Mouse (Mus musculus) hindbrain, embryonic 11.5 days (tissue): ENCODE results near the gene Mrpl57. TPM values are rescaled to one million over a fixed set of nuclear protein-coding genes. Genes with fewer than 3 reads are reported as not detected.
"Not testable (repeated sequence)": the region's sequence is repeated elsewhere in the genome, so short reads cannot be mapped to it uniquely, and the experiment has no call there.

Experiments used
- ATAC-seq: fragments of 200-750 bp; cut with Nextera tagmentation; 2 replicates; pipeline ENCODE4 v1.8.0; 2017; ENCODE audit warnings: mild to moderate bottlenecking, moderate TSS enrichment, moderate library complexity; ENCODE audit not compliant: low FRiP score
- DNase-seq: peaks from one replicate; pipeline ENCODE4 v3.0.0-alpha.2; 2015; ENCODE audit warnings: low spot score
- H3K27ac ChIP-seq: fragments of 300-500 bp; sonication (generic); 2 replicates; pipeline ENCODE4 v1.5.1; 2014; ENCODE audit warnings: mild to moderate bottlenecking, low read depth, low read length
- H3K27me3 ChIP-seq: fragments of 300-500 bp; sonication (generic); 2 replicates; pipeline ENCODE4 v1.6.1; 2014; ENCODE audit warnings: mild to moderate bottlenecking, low read length, moderate library complexity, mixed read lengths; ENCODE audit not compliant: control insufficient read depth, insufficient read depth
- H3K36me3 ChIP-seq: fragments of 300-500 bp; sonication (generic); 2 replicates; pipeline ENCODE4 v1.6.1; 2014; ENCODE audit warnings: mild to moderate bottlenecking, low read length, moderate library complexity, mixed read lengths; ENCODE audit not compliant: control insufficient read depth, insufficient read depth
- H3K4me1 ChIP-seq: fragments of 300-500 bp; sonication (generic); replicated peaks from 2 replicates; pipeline ENCODE4 v1.6.1; 2014; ENCODE audit warnings: low read length, mixed read lengths; ENCODE audit not compliant: control insufficient read depth, insufficient read depth
- H3K4me2 ChIP-seq: fragments of 300-500 bp; sonication (generic); replicated peaks from 2 replicates; pipeline ENCODE4 v1.6.1; 2014; ENCODE audit warnings: mild to moderate bottlenecking, low read depth, low read length
- H3K4me3 ChIP-seq: fragments of 300-500 bp; sonication (generic); 2 replicates; pipeline ENCODE4 v1.5.1; 2014; ENCODE audit warnings: low read depth, low read length
- H3K9ac ChIP-seq: fragments of 300-500 bp; sonication (generic); 2 replicates; pipeline ENCODE4 v1.6.1; 2014; ENCODE audit warnings: low read depth, low read length
- H3K9me3 ChIP-seq: fragments of 300-500 bp; sonication (generic); 2 replicates; pipeline ENCODE4 v1.6.1; 2016; ENCODE audit warnings: low read length; ENCODE audit not compliant: control insufficient read depth
- WGBS: fragments of 180-500 bp; shearing (Covaris S2); extraction: QIAGEN DNeasy Blood & Tissue Kit; methylation state at CpG from one replicate; pipeline ENCODE4 v1.1.7; 2014; 5-methylcytosine and 5-hydroxymethylcytosine counted together
- polyA plus RNA-seq: library from polyadenylated mRNA; unstranded; fragments of >200 nt; fragmentation: Nextera tagmentation; extraction: Ambion mirVana; gene quantifications from 2 replicates; pipeline ENCODE4 v1.2.1, GENCODE M21; 2014

Mrpl57 gene
- polyA plus RNA-seq, 1 experiment from 2014 or later: 131 TPM

- Histone ChIP-seq H3K36me3 (no peaks in the 10 kb centered on the region; the same call in 1 of the 2 replicates), H3K9me3 (no peaks in the 10 kb centered on the region), H3K27ac (no peak overlapping the region), H3K9ac (no peak overlapping the region), H3K4me3 (no peak overlapping the region), H3K27me3 (no peaks in the 10 kb centered on the region), H3K4me2 (no peak overlapping the region), H3K4me1 (no peaks in the 10 kb centered on the region)
- DNase-seq: peak; percentile 43
- 82% methylated on average over 5 of the region's 5 CpGs for WGBS
- no peak for ATAC-seq
Observed at GRCm38 (mm10) chr14:57808558-57808957, 17.5 kb upstream of the Mrpl57 start.

GRCm38 (mm10) chr14:57810886-57811285 is 15.1 kb upstream of the Mrpl57 start:
- H3K9me3 ChIP-seq: no peaks in the 10 kb centered on the region
- 95% methylated on average over 2 of the region's 2 CpGs for WGBS
- H3K4me3 ChIP-seq: no peak overlapping the region
- H3K4me1 ChIP-seq: no peaks in the 10 kb centered on the region
- ATAC-seq (no peak), DNase-seq (no peak)
- no peak overlapping the region for H3K27ac ChIP-seq
- H3K36me3 ChIP-seq: peaks cover 5% of the 10 kb centered on the region
- no peak overlapping the region for H3K9ac ChIP-seq
- H3K4me2 ChIP-seq: no peak overlapping the region
- no peaks in the 10 kb centered on the region for H3K27me3 ChIP-seq

GRCm38 (mm10) chr14:57811844-57812243 is 14.2 kb upstream of the Mrpl57 start:
- Histone ChIP-seq H3K36me3 (peaks cover 5% of the 10 kb centered on the region), H3K9me3 (no peaks in the 10 kb centered on the region), H3K27ac (no peak overlapping the region), H3K4me3 (no peak overlapping the region), H3K27me3 (no peaks in the 10 kb centered on the region), H3K4me1 (no peaks in the 10 kb centered on the region), H3K9ac (no peak overlapping the region), H3K4me2 (no peak overlapping the region)
- DNase-seq (no peak), ATAC-seq (no peak)
- WGBS: 96% methylated on average over 5 of the region's 5 CpGs

- no peak overlapping the region for H3K4me2 ChIP-seq
- ATAC-seq (no peak), DNase-seq (no peak)
- no peaks in the 10 kb centered on the region for H3K9me3 ChIP-seq
- no peaks in the 10 kb centered on the region for H3K4me1 ChIP-seq
- no peak overlapping the region for H3K9ac ChIP-seq
- H3K36me3 ChIP-seq: peaks cover 3% of the 10 kb centered on the region; the same call in 1 of the 2 replicates
- H3K27me3 ChIP-seq: no peaks in the 10 kb centered on the region
- WGBS: 91% methylated on average over 4 of the region's 4 CpGs
- no peak overlapping the region for H3K27ac ChIP-seq
- no peak overlapping the region for H3K4me3 ChIP-seq
Observed at GRCm38 (mm10) chr14:57820839-57821238, 5.2 kb upstream of the Mrpl57 start.

GRCm38 (mm10) chr14:57827284-57827683 is 1.2 kb downstream of the Mrpl57 start:
- Histone ChIP-seq H3K9me3 (no peaks in the 10 kb centered on the region), H3K9ac (peak overlapping the region; percentile 88), H3K4me2 (peak overlapping the region; percentile 74), H3K36me3 (no peaks in the 10 kb centered on the region), H3K27me3 (no peaks in the 10 kb centered on the region), H3K27ac (no peak overlapping the region), H3K4me1 (0 out of 2 replicates have a peak, but pooled peaks cover 3% of the 10 kb centered on the region), H3K4me3 (peak overlapping the region; percentile 71)
- DNase-seq: no peak
- ATAC-seq: no peak
- 79% methylated on average over 1 of the region's 1 CpGs for whole genome bisulfite sequencing

- Histone ChIP-seq H3K36me3 (0 out of 2 replicates have a peak, but pooled peaks cover 2% of the 10 kb centered on the region), H3K9me3 (no peaks in the 10 kb centered on the region), H3K4me1 (no peaks in the 10 kb centered on the region), H3K9ac (no peak overlapping the region), H3K4me2 (no peak overlapping the region), H3K4me3 (no peak overlapping the region), H3K27ac (0 out of 2 replicates have a peak overlapping the region, but pooled peaks have one; percentile 5), H3K27me3 (no peaks in the 10 kb centered on the region)
- DNase-seq (no peak), ATAC-seq (no peak)
- WGBS: 95% methylated on average over 2 of the region's 2 CpGs
Observed at GRCm38 (mm10) chr14:57833526-57833925, 7.5 kb downstream of the Mrpl57 start.

- 95% methylated on average over 10 of the region's 10 CpGs for WGBS
- 0 out of 2 replicates have a peak, but pooled peaks cover 2% of the 10 kb centered on the region for H3K36me3 ChIP-seq
- no peak overlapping the region for H3K27ac ChIP-seq
- H3K9me3 ChIP-seq: no peaks in the 10 kb centered on the region
- no peaks in the 10 kb centered on the region for H3K27me3 ChIP-seq
- H3K4me1 ChIP-seq: no peaks in the 10 kb centered on the region
- ATAC-seq: no peak
- H3K4me3 ChIP-seq: no peak overlapping the region
- DNase-seq: no peak
- H3K4me2 ChIP-seq: no peak overlapping the region
- no peak overlapping the region for H3K9ac ChIP-seq
Observed at GRCm38 (mm10) chr14:57835157-57835556, 9.1 kb downstream of the Mrpl57 start.

GRCm38 (mm10) chr14:57844535-57844934 is 18.5 kb downstream of the Mrpl57 start:
- Histone ChIP-seq H3K9ac (no peak overlapping the region), H3K4me2 (no peak overlapping the region), H3K4me3 (no peak overlapping the region), H3K27me3 (no peaks in the 10 kb centered on the region), H3K4me1 (no peaks in the 10 kb centered on the region), H3K9me3 (no peaks in the 10 kb centered on the region), H3K27ac (no peak overlapping the region), H3K36me3 (no peaks in the 10 kb centered on the region)
- DNase-seq (no peak), ATAC-seq (no peak)
- WGBS: 98% methylated on average over 3 of the region's 3 CpGs

- not testable (repeated sequence) for H3K9ac ChIP-seq, H3K4me3 ChIP-seq, H3K4me2 ChIP-seq, H3K4me1 ChIP-seq, H3K27me3 ChIP-seq, H3K36me3 ChIP-seq, H3K27ac ChIP-seq, H3K9me3 ChIP-seq, DNase-seq, ATAC-seq
- WGBS: 82% methylated on average over 5 of the region's 5 CpGs
Observed at GRCm38 (mm10) chr14:57848061-57848460, 22.0 kb downstream of the Mrpl57 start.
